Mouse (Mus musculus): ENCODE measurements around the gene Nup210l.

DNA sequence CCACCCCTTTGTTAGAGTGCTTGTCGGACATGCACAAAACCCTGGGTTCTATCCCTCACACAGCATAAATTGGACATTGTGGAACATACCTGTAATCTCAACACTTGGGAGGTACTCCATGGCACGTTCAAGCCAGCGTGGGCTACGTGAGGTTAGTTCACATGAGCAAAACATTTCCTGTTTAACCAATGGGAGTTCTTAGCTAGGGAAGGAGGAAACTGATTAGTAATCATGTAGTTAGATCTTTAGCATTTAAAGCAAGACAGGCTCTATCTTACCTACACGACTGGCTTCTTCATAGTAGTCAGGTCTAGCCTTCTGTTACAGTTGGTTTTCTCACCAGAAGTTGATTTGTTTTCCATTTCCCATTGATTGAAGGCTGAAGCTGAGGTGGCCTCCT lies 17.9 kb upstream of the Nup210l start:
- no peak for TF ChIP-seq CTCF (IDR thresholded peaks at IDR 0.05; ENCODE audit: extremely low read depth, insufficient read depth, low read length)
- TF ChIP-seq POLR2A (IDR thresholded peaks at IDR 0.05; ENCODE audit: extremely low read depth, insufficient read depth, low read length), result no peak

Data from cortical plate, adult 2 months (tissue).